Mouse (Mus musculus) olfactory bulb, adult 2 months (tissue): ENCODE measurements around the gene Mettl18. TPM values are rescaled to one million over a fixed set of nuclear protein-coding genes. Genes with fewer than 3 reads are reported as not detected.

Experiments used
- H3K27ac ChIP-seq: fragments of 200-500 bp; 2 replicates; pipeline ENCODE4 v1.5.1; 2012; ENCODE audit warnings: low read depth, low read length; ENCODE audit not compliant: insufficient read depth
- H3K4me1 ChIP-seq: fragments of 200-500 bp; 2 replicates; pipeline ENCODE4 v1.6.1; 2012; ENCODE audit warnings: low read length; ENCODE audit not compliant: control insufficient read depth, insufficient read depth
- H3K4me3 ChIP-seq: fragments of 200-500 bp; 2 replicates; pipeline ENCODE4 v1.5.1; 2012; ENCODE audit warnings: mild to moderate bottlenecking, low read depth, low read length, moderate library complexity; ENCODE audit not compliant: insufficient read depth
- CTCF ChIP-seq: fragments of 200-500 bp; IDR thresholded peaks from 2 replicates; pipeline ENCODE4 v1.5.1; 2012; ENCODE audit warnings: low read depth, mild to moderate bottlenecking, low read length, moderate library complexity; ENCODE audit not compliant: insufficient read depth
- POLR2A ChIP-seq: fragments of 200-500 bp; IDR thresholded peaks from 2 replicates; pipeline ENCODE4 v1.6.1; 2012; ENCODE audit warnings: mild to moderate bottlenecking, low read depth, low read length, moderate library complexity; ENCODE audit not compliant: insufficient read depth
- WGBS: fragments of 180-500 bp; shearing (Covaris S2); methylation state at CpG from one replicate; pipeline ENCODE4 v1.1.7; 2018; 5-methylcytosine and 5-hydroxymethylcytosine counted together
- polyA plus RNA-seq: library from polyadenylated mRNA; stranded (reverse); fragments of >200 nt; gene quantifications from 2 replicates; pipeline ENCODE4 v1.2.4, GENCODE M21; 2012; ENCODE audit warnings: low replicate concordance; ENCODE audit not compliant: missing spikeins, insufficient read depth, insufficient read length

Gene Mettl18
- not detected in 2 replicates for polyA plus RNA-seq

GRCm38 (mm10) chr1:163994721-163995608, at the start of gene Mettl18, which contains the start of gene BC055324:
Mettl18 (plus strand) TSS chr1:163994889.
BC055324 (minus strand) TSS chr1:163994796.
- WGBS: 2% methylated on average over 43 of the region's 43 CpGs
- Histone ChIP-seq H3K4me1 (no peaks in the 10 kb centered on the region), H3K27ac (peak within 1 kb of the TSS; percentile 79), H3K4me3 (peak within 1 kb of the TSS; percentile 94)
- TF ChIP-seq POLR2A (0 out of 2 replicates have a peak, but pooled peaks have one; percentile 37), CTCF (no peak)

GRCm38 (mm10) chr1:163953396-163953795, 41.3 kb upstream of the Mettl18 start:
- WGBS: 82% methylated on average over 2 of the region's 2 CpGs
- peaks cover 2% of the 10 kb centered on the region; the same call in 1 of the 2 replicates for H3K4me1 ChIP-seq
- no peak for TF ChIP-seq CTCF
- no peak for TF ChIP-seq POLR2A

GRCm38 (mm10) chr1:163958036-163958435, 36.7 kb upstream of the Mettl18 start:
- 80% methylated on average over 3 of the region's 3 CpGs for WGBS
- Histone ChIP-seq H3K4me1 (peaks cover 4% of the 10 kb centered on the region; the same call in 1 of the 2 replicates), H3K27ac (no peak overlapping the region), H3K4me3 (no peak overlapping the region)
- TF ChIP-seq CTCF (no peak), POLR2A (no peak)

More at GRCm38 (mm10) chr1:163953396-163953795, 41.3 kb upstream of the Mettl18 start:
- no peak overlapping the region for H3K27ac ChIP-seq
- no peak overlapping the region for H3K4me3 ChIP-seq

- Histone ChIP-seq H3K4me3 (no peak overlapping the region), H3K4me1 (0 out of 2 replicates have a peak, but pooled peaks cover 2% of the 10 kb centered on the region), H3K27ac (no peak overlapping the region)
- 89% methylated on average over 10 of the region's 10 CpGs for WGBS
- TF ChIP-seq CTCF (no peak), POLR2A (no peak)
Observed at GRCm38 (mm10) chr1:163964008-163964689, 30.5 kb upstream of the Mettl18 start.

GRCm38 (mm10) chr1:163974471-163974870, 20.2 kb upstream of the Mettl18 start:
- H3K27ac ChIP-seq: no peak overlapping the region
- no peak overlapping the region for H3K4me3 ChIP-seq
- TF ChIP-seq CTCF: no peak
- TF ChIP-seq POLR2A: no peak
- H3K4me1 ChIP-seq: no peaks in the 10 kb centered on the region
- WGBS: 90% methylated on average over 1 of the region's 1 CpGs

- H3K27ac ChIP-seq: no peak overlapping the region
- TF ChIP-seq CTCF (no peak), POLR2A (no peak)
- H3K4me3 ChIP-seq: no peak overlapping the region
- WGBS: 97% methylated on average over 2 of the region's 2 CpGs
- no peaks in the 10 kb centered on the region for H3K4me1 ChIP-seq
Observed at GRCm38 (mm10) chr1:163975088-163975487, 19.6 kb upstream of the Mettl18 start.

- Histone ChIP-seq H3K27ac (no peak overlapping the region), H3K4me1 (no peaks in the 10 kb centered on the region), H3K4me3 (no peak overlapping the region)
- 88% methylated on average over 1 of the region's 1 CpGs for WGBS
- no peak for TF ChIP-seq POLR2A
- TF ChIP-seq CTCF: no peak
Observed at GRCm38 (mm10) chr1:163976515-163976914, 18.2 kb upstream of the Mettl18 start.

GRCm38 (mm10) chr1:163992371-163992770, 2.3 kb upstream of the Mettl18 start:
- Histone ChIP-seq H3K4me1 (no peaks in the 10 kb centered on the region), H3K27ac (no peak overlapping the region), H3K4me3 (no peak overlapping the region)
- WGBS: 77% methylated on average over 4 of the region's 4 CpGs
- TF ChIP-seq POLR2A (no peak), CTCF (no peak)
